Mouse (Mus musculus) cerebellum, adult 11-12 months (tissue): Measurements from ENCODE around the gene Prph.

ENCODE experiments used
- DNase-seq: peaks from one replicate; pipeline ENCODE4 v3.0.0; 2022

Prph gene

GRCm38 (mm10) chr15:99078181-99078910 is 23.4 kb downstream of the Prph start:
- no peak for DNase-seq

- no peak for DNase-seq
Observed at GRCm38 (mm10) chr15:99079804-99080203, 24.8 kb downstream of the Prph start.

- DNase-seq: no peak
Observed at GRCm38 (mm10) chr15:99082322-99082721, 27.3 kb downstream of the Prph start.

- DNase-seq: no peak
Observed at GRCm38 (mm10) chr15:99082840-99083239, 27.9 kb downstream of the Prph start.

GRCm38 (mm10) chr15:99083258-99083657 is 28.3 kb downstream of the Prph start:
- no peak for DNase-seq

- DNase-seq: no peak
Observed at GRCm38 (mm10) chr15:99083867-99084557, 29.0 kb downstream of the Prph start.

GRCm38 (mm10) chr15:99084618-99085017 is 29.6 kb downstream of the Prph start:
- no peak for DNase-seq

- DNase-seq: no peak
Observed at GRCm38 (mm10) chr15:99085997-99086396, 31.0 kb downstream of the Prph start.

- no peak for DNase-seq
Observed at GRCm38 (mm10) chr15:99087253-99088075, 32.5 kb downstream of the Prph start, which contains the start of gene C1ql4. Gene C1ql4 (minus strand): TSS chr15:99087817.

- DNase-seq: peak; percentile 52
Observed at GRCm38 (mm10) chr15:99088292-99088691, 33.3 kb downstream of the Prph start.

GRCm38 (mm10) chr15:99089069-99089468 is 34.1 kb downstream of the Prph start:
- no peak for DNase-seq

GRCm38 (mm10) chr15:99092870-99093269 is 37.9 kb downstream of the Prph start, which contains the start of gene Dnajc22:
Gene Dnajc22 (plus strand): TSS chr15:99093170.
- no peak for DNase-seq

- peak; percentile 36 for DNase-seq
Observed at GRCm38 (mm10) chr15:99093291-99094258, 38.6 kb downstream of the Prph start.

- DNase-seq: no peak
Observed at GRCm38 (mm10) chr15:99094631-99095270, 39.8 kb downstream of the Prph start.

- DNase-seq: no peak
Observed at GRCm38 (mm10) chr15:99095356-99095755, 40.4 kb downstream of the Prph start.

GRCm38 (mm10) chr15:99096061-99096793 is 41.3 kb downstream of the Prph start:
- DNase-seq: no peak

- no peak for DNase-seq
Observed at GRCm38 (mm10) chr15:99096831-99097500, 42.0 kb downstream of the Prph start.

GRCm38 (mm10) chr15:99097840-99098492 is 43.0 kb downstream of the Prph start:
- DNase-seq: no peak

GRCm38 (mm10) chr15:99098493-99098861 is 43.5 kb downstream of the Prph start:
- no peak for DNase-seq

- no peak for DNase-seq
Observed at GRCm38 (mm10) chr15:99099139-99099556, 44.2 kb downstream of the Prph start.
